Mouse (Mus musculus) liver, adult 2 months (tissue): ENCODE measurements around the gene Lpar3. TPM values are rescaled to one million over a fixed set of nuclear protein-coding genes. Genes with fewer than 3 reads are reported as not detected.

ENCODE experiments used
- DNase-seq: peaks from one replicate; pipeline ENCODE4 v3.0.0-alpha.2; 2011; ENCODE audit warnings: low read depth, low spot score; ENCODE audit errors: extremely low read depth
- H3K27ac ChIP-seq: fragments of 200-500 bp; replicated peaks from 2 replicates; pipeline ENCODE4 v1.5.1; 2012; ENCODE audit warnings: low read depth, mild to moderate bottlenecking, control low read depth, inconsistent platforms, low read length; ENCODE audit not compliant: insufficient read depth
- H3K27me3 ChIP-seq: fragments of 200-500 bp; 2 replicates; pipeline ENCODE4 v1.6.1; 2012; ENCODE audit warnings: mild to moderate bottlenecking, moderate library complexity, low read length, inconsistent platforms; ENCODE audit not compliant: control insufficient read depth, insufficient read depth
- H3K36me3 ChIP-seq: fragments of 200-500 bp; 2 replicates; pipeline ENCODE4 v1.6.1; 2012; ENCODE audit warnings: low read length, inconsistent platforms; ENCODE audit not compliant: control insufficient read depth, insufficient read depth
- H3K4me1 ChIP-seq: fragments of 200-500 bp; 2 replicates; pipeline ENCODE4 v1.6.1; 2011; ENCODE audit warnings: low read length; ENCODE audit not compliant: control insufficient read depth, insufficient read depth
- H3K4me3 ChIP-seq: fragments of 200-500 bp; 2 replicates; pipeline ENCODE4 v1.5.1; 2011; ENCODE audit warnings: low read depth, mild to moderate bottlenecking, control low read depth, low read length, moderate library complexity; ENCODE audit not compliant: insufficient read depth
- H3K79me2 ChIP-seq: fragments of 200-500 bp; 2 replicates; pipeline ENCODE4 v1.6.1; 2012; ENCODE audit warnings: inconsistent platforms, mild to moderate bottlenecking, low read length, moderate library complexity; ENCODE audit not compliant: control insufficient read depth, insufficient read depth
- H3K9ac ChIP-seq: fragments of 200-500 bp; 2 replicates; pipeline ENCODE4 v1.6.1; 2012; ENCODE audit warnings: low read depth, mild to moderate bottlenecking, control low read depth, inconsistent platforms, low read length
- CTCF ChIP-seq: fragments of 200-500 bp; IDR thresholded peaks from 2 replicates; pipeline ENCODE4 v1.5.1; 2011; ENCODE audit warnings: low read depth, low read length, control low read depth
- POLR2A ChIP-seq: fragments of 200-500 bp; IDR thresholded peaks from 2 replicates; pipeline ENCODE4 v1.6.1; 2011; ENCODE audit warnings: low read length, control low read depth; ENCODE audit not compliant: insufficient read depth; ENCODE audit errors: extremely low read depth
- WGBS: fragments of 180-500 bp; shearing (Covaris S2); methylation state at CpG from one replicate; pipeline ENCODE4 v1.1.7; 2018; 5-methylcytosine and 5-hydroxymethylcytosine counted together
- polyA plus RNA-seq: library from polyadenylated mRNA; depleted of rRNA; stranded (reverse); fragments of >200 nt; gene quantifications from 2 replicates; pipeline ENCODE4 v1.2.3, GENCODE M21; 2012
- total RNA-seq: library from RNA; depleted of rRNA; stranded (reverse); fragments of >200 nt; gene quantifications from 2 replicates; pipeline ENCODE4 v1.2.3, GENCODE M21; 2014

The Lpar3 gene
- total and polyA plus RNA-seq, 2 experiments = 0.05 to 0.09 TPM

DNA sequence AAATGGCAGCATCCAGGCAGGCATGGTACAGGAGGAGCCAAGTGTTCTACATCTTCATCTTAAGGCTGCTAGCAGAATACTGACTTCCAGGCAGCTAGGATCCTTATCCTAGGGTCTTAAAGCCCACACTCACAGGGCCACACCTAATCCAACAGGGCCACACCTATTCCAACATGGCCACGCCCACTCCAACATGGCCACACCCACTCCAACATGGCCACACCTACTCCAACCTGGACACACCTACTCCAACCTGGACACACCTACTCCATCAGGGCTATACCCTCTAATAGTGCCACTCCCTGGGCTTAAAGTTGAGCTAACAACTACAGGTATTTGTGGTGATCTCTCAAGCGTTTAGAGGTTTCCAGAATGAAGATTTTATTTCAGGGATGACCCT is 40.4 kb upstream of the Lpar3 start:
- H3K36me3 ChIP-seq = no peaks in the 10 kb centered on the region
- no peak overlapping the region for H3K9ac ChIP-seq
- TF ChIP-seq POLR2A (no peak), CTCF (no peak)
- no peak overlapping the region for H3K4me3 ChIP-seq
- 74% methylated on average over 2 of the region's 2 CpGs for WGBS
- no peaks in the 10 kb centered on the region; the same call in 1 of the 2 replicates for H3K4me1 ChIP-seq
- no peaks in the 10 kb centered on the region for H3K27me3 ChIP-seq
- H3K79me2 ChIP-seq = no peaks in the 10 kb centered on the region
- no peak overlapping the region for H3K27ac ChIP-seq
- DNase-seq = no peak

DNA sequence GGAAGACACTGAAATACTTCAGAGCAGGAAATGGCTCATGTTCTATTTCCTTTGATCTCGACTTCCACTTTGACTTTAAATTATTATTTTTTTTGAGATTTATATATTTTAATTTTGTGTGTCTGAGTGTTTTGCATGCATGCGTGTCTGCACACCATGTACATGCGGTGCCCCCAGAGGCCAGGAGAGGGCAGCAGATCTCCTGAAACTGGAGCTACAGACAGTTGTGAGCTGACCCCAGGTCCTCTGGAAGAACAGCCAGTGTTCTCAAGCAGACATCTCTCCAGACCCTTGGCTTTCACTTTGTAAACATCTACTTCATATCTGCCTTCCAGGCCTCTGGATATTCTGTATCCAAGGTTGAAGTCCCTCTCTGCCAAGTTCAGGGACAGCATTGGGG is 39.8 kb upstream of the Lpar3 start:
- Histone ChIP-seq H3K9ac (no peak overlapping the region), H3K27ac (no peak overlapping the region), H3K36me3 (no peaks in the 10 kb centered on the region), H3K79me2 (no peaks in the 10 kb centered on the region), H3K4me1 (no peaks in the 10 kb centered on the region; the same call in 1 of the 2 replicates), H3K4me3 (no peak overlapping the region), H3K27me3 (no peaks in the 10 kb centered on the region)
- TF ChIP-seq CTCF (peak; percentile 84), POLR2A (no peak)
- peak; percentile 15 for DNase-seq
- WGBS = 50% methylated on average over 3 of the region's 3 CpGs

DNA sequence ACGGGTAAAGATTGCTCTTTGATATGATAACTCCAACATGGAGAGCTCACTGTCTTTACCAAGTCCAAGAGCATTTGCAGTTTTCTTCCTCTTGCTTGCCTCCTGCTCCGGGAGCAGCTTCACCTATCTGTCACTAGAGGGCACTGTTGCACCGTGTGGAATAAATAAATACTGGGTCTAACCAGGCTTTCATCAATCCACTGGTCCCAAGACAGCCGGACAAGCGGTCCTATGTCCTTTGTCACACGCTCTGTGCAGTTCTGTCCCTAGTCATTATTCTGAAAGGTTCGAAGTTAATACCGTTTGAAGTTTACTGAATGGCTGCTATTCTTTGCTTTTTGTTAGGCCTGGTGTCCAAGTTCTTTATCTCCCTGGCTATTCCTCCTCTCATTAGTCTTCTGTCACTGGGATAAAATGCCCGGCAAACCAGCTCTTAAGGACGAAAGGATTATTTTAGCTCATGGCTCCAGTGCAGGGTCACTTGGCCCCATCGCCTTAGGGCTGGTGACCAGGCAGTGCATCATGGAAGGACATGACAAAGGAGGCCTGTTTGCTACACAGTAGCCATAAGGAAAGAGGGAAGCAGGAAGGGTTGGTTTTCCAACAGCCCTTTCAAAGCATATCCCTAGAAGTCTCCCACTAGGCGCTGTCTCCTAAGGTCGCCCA is 35.6 kb upstream of the Lpar3 start:
- H3K36me3 ChIP-seq = no peaks in the 10 kb centered on the region
- DNase-seq = peak; percentile 57
- H3K4me1 ChIP-seq = no peaks in the 10 kb centered on the region
- no peaks in the 10 kb centered on the region for H3K79me2 ChIP-seq
- H3K4me3 ChIP-seq = no peak overlapping the region
- 38% methylated on average over 13 of the region's 13 CpGs for WGBS
- H3K27me3 ChIP-seq = no peaks in the 10 kb centered on the region
- TF ChIP-seq CTCF (peak; percentile 76), POLR2A (no peak)
- H3K27ac ChIP-seq = no peak overlapping the region
- no peak overlapping the region for H3K9ac ChIP-seq

DNA sequence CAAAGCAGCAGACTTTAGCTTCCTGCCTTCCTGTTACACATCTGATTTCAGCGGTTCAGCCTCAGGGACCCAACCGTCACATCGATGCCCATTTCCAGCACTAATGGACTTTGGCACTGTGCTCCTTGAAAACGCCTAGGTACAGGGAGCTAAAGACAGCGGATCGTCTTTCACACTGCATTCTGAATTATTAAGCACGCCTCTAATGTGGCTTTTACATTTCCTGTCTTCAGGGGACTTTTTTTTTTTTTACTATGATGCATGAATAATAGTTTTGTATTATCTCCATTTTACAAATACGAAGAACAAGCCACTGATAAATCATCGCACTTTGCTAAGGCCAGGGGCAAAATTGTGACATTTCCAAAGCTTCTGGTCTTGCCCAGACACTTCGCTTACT is 34.7 kb upstream of the Lpar3 start:
- Histone ChIP-seq H3K79me2 (no peaks in the 10 kb centered on the region), H3K27ac (no peak overlapping the region), H3K36me3 (no peaks in the 10 kb centered on the region), H3K27me3 (no peaks in the 10 kb centered on the region), H3K4me3 (no peak overlapping the region), H3K4me1 (no peaks in the 10 kb centered on the region), H3K9ac (no peak overlapping the region)
- DNase-seq = no peak
- 89% methylated on average over 10 of the region's 10 CpGs for WGBS
- TF ChIP-seq POLR2A (no peak), CTCF (no peak)

DNA sequence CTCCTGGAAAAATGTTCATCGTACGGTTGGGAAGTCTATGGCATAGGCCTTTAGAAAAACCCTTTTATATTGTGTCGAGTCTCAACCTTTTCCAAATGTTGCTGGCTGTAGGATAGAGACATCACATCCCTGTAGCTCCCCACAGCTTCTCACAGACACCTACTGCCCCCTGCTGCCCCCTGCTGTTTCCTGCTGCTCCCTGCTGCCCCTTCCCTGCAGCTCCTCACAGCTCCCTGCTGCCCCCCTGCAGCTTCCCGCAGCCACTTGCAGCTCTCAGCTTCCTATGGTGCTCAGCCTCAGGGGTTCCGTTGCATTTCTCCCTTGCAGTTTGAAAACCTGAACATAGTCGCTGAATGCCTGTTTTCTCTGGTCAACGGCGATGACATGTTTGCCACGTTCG is 30.8 kb upstream of the Lpar3 start:
- DNase-seq = no peak
- Histone ChIP-seq H3K9ac (no peak overlapping the region), H3K79me2 (no peaks in the 10 kb centered on the region), H3K36me3 (no peaks in the 10 kb centered on the region), H3K4me3 (no peak overlapping the region), H3K27ac (no peak overlapping the region), H3K4me1 (no peaks in the 10 kb centered on the region), H3K27me3 (no peaks in the 10 kb centered on the region)
- TF ChIP-seq POLR2A = no peak
- peak; percentile 29; the same call in 1 of the 2 replicates for TF ChIP-seq CTCF
- 78% methylated on average over 10 of the region's 10 CpGs for WGBS

DNA sequence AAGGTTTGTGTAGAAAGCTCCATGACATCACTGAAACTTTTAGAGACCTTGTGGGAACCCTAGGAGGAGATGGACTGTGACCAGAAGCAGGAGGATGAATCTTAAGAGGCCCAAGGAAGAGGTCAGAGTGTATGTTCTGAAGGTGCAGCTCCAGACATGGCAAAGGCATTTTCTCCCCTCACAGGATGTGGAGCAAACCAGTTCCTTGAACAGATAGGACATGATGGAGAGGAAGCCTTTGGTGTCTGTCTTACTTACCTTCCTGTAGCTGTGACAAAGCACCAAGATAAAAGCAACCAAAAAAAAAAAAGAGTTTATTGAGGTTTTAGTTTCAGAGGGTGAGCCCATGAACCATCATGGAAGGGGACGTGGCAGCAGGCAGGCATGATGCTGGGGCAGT is 28.3 kb upstream of the Lpar3 start:
- Histone ChIP-seq H3K4me1 (peaks cover 7% of the 10 kb centered on the region; the same call in 1 of the 2 replicates), H3K36me3 (no peaks in the 10 kb centered on the region), H3K27ac (no peak overlapping the region), H3K79me2 (no peaks in the 10 kb centered on the region), H3K4me3 (no peak overlapping the region), H3K9ac (no peak overlapping the region), H3K27me3 (no peaks in the 10 kb centered on the region)
- DNase-seq = no peak
- TF ChIP-seq CTCF (no peak), POLR2A (no peak)
- 76% methylated on average over 1 of the region's 1 CpGs for WGBS
